Mouse (Mus musculus): Measurements from ENCODE around the gene Sptan1. TPM values are rescaled to one million over a fixed set of nuclear protein-coding genes. Genes with fewer than 3 reads are reported as not detected.

Gene Sptan1
- polyA plus RNA-seq, 1 experiment from 2014 or later: 58.6 TPM

DNA sequence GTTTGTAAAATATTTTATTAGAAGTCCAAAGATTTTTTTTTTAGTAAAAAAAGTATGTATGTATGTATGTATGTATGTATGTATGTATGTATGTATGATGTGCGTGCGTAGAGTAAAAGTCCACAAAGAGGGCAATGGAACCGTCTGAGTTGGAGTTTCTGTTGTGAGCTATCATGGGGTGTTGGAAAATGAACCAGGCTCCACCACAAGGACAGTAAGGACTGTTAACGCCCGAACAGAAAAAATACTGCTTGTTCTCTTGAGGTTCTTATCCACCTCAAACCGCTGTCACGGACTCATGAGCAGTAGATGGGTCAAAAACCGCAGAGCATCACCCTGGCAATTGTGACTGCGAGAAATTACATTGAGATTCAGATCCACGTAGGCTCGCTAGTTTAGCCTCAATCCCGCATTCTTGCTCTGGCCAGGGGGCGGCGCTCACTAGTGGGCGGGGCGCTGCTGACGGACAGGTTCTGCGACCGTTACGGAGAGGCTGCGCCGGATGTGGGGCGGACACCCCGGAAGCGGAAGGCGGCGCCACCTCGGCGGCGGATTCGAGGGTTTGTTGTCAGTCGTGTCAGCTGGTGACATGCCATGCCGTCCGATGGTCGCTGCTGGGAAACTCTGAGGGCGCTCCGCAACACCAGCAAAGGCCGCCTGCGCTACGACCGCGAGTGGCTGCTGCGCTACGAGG is 30.3 kb upstream of the Sptan1 start, which contains the start of gene Gle1:
TSS of gene Gle1 (plus strand) at position 521 of the 694 bp plus-strand sequence.
- peak; percentile 89 for TF ChIP-seq CTCF (IDR thresholded peaks at IDR 0.05; ENCODE audit: low read depth)
- H3K4me1 ChIP-seq (replicated peaks; ENCODE audit: control insufficient read depth, insufficient read depth, low read length): peaks cover 4% of the 10 kb centered on the region
- H3K27me3 ChIP-seq (replicated peaks; ENCODE audit: control insufficient read depth, insufficient read depth, low read length): no peaks in the 10 kb centered on the region
- H3K4me2 ChIP-seq (replicated peaks; ENCODE audit: low read depth): peak within 1 kb of the TSS; percentile 71
- peaks cover 26% of the 10 kb centered on the region for H3K36me3 ChIP-seq (ENCODE audit: control insufficient read depth, insufficient read depth)
- WGBS: 4% methylated on average over 44 of the region's 44 CpGs
- peak; percentile 96 for ATAC-seq
- H3K27ac ChIP-seq (ENCODE audit: low read depth, low read length): peak within 1 kb of the TSS; percentile 47; the same call in 1 of the 2 replicates
- H3K9ac ChIP-seq (ENCODE audit: low read depth, low read length): peak within 1 kb of the TSS; percentile 47
- H3K9me3 ChIP-seq (ENCODE audit: control insufficient read depth): no peaks in the 10 kb centered on the region
- H3K4me3 ChIP-seq (ENCODE audit: low read depth, low read length): peak within 1 kb of the TSS; percentile 63

DNA sequence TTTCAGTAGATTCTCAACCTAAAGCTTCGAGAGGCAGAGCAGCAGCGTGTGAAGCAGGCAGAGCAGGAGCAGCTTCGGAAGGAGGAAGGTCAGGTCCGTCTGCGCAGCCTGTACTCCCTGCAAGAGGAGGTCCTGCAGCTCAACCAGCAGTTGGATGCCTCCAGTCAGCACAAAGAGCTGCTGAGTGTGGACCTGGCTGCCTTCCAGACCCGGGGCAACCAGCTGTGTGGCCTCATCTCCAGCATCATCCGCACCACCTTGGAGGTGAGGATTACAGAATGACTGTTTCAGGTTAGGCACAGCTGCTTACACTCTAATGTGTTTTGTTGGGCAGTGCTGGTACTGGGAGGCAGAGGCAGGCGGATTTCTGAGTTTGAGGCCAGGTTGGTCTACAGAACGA is 25.3 kb upstream of the Sptan1 start:
- Histone ChIP-seq H3K4me1 (replicated peaks; ENCODE audit: control insufficient read depth, insufficient read depth, low read length) (peaks cover 4% of the 10 kb centered on the region), H3K27ac (ENCODE audit: low read depth, low read length) (no peak overlapping the region), H3K9me3 (ENCODE audit: control insufficient read depth) (no peaks in the 10 kb centered on the region), H3K27me3 (replicated peaks; ENCODE audit: control insufficient read depth, insufficient read depth, low read length) (no peaks in the 10 kb centered on the region), H3K4me2 (replicated peaks; ENCODE audit: low read depth) (no peak overlapping the region), H3K9ac (ENCODE audit: low read depth, low read length) (no peak overlapping the region), H3K4me3 (ENCODE audit: low read depth, low read length) (no peak overlapping the region), H3K36me3 (ENCODE audit: control insufficient read depth, insufficient read depth) (peaks cover 56% of the 10 kb centered on the region)
- 93% methylated on average over 9 of the region's 9 CpGs for WGBS
- TF ChIP-seq CTCF (IDR thresholded peaks at IDR 0.05; ENCODE audit: low read depth): no peak
- ATAC-seq: no peak

DNA sequence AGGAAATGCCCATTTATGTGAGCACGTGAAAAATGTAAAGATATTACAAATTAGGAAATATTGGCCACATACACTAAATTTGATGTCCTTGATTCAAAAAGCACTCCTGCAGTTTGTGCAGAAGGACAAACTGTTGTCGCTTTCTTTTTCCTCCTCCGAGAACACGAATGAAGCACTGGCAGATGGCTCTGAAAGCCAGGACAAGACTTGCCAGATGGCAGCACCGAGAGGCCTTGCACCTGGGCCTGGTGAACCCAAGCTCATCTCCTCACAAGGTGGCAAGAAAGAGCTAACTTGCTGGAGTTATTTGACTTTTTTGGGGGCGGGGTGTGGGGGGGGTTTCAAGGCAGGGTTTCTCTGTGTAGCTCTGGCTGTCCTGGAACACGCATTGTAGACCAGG is 24.5 kb upstream of the Sptan1 start:
- Histone ChIP-seq H3K4me2 (replicated peaks; ENCODE audit: low read depth) (no peak overlapping the region), H3K9ac (ENCODE audit: low read depth, low read length) (no peak overlapping the region), H3K27me3 (replicated peaks; ENCODE audit: control insufficient read depth, insufficient read depth, low read length) (no peaks in the 10 kb centered on the region), H3K27ac (ENCODE audit: low read depth, low read length) (no peak overlapping the region), H3K36me3 (ENCODE audit: control insufficient read depth, insufficient read depth) (peaks cover 57% of the 10 kb centered on the region), H3K4me1 (replicated peaks; ENCODE audit: control insufficient read depth, insufficient read depth, low read length) (peaks cover 4% of the 10 kb centered on the region), H3K4me3 (ENCODE audit: low read depth, low read length) (no peak overlapping the region), H3K9me3 (ENCODE audit: control insufficient read depth) (no peaks in the 10 kb centered on the region)
- 94% methylated on average over 7 of the region's 7 CpGs for WGBS
- no peak for TF ChIP-seq CTCF (IDR thresholded peaks at IDR 0.05; ENCODE audit: low read depth)
- ATAC-seq: no peak

DNA sequence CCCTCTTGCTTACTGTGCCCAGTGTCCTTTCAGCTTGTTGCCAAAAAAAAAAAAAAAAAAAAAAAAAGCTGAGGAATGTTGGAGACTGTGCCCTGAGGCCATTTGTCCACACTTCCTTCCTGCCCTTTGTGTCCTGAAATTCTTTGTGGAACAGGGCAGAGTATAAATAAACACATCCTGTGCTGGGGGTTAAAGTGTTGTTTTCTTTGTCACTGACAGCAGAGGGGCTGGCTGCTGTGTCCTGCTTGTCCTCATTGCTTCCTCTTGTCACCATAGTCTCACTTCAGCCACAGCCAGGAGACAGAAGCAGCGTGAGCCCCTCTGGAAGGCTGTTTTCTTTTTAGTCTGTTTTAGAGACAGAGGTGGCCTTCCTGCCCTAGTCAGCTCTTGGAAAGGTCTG is 20.6 kb upstream of the Sptan1 start:
- 50% methylated on average over 1 of the region's 1 CpGs for WGBS
- Histone ChIP-seq H3K9ac (ENCODE audit: low read depth, low read length) (no peak overlapping the region), H3K9me3 (ENCODE audit: control insufficient read depth) (no peaks in the 10 kb centered on the region), H3K27me3 (replicated peaks; ENCODE audit: control insufficient read depth, insufficient read depth, low read length) (no peaks in the 10 kb centered on the region), H3K27ac (ENCODE audit: low read depth, low read length) (peak overlapping the region; percentile 55), H3K36me3 (ENCODE audit: control insufficient read depth, insufficient read depth) (peaks cover 77% of the 10 kb centered on the region), H3K4me2 (replicated peaks; ENCODE audit: low read depth) (no peak overlapping the region), H3K4me3 (ENCODE audit: low read depth, low read length) (no peak overlapping the region), H3K4me1 (replicated peaks; ENCODE audit: control insufficient read depth, insufficient read depth, low read length) (no peaks in the 10 kb centered on the region)
- TF ChIP-seq CTCF (IDR thresholded peaks at IDR 0.05; ENCODE audit: low read depth): no peak
- no peak for ATAC-seq

DNA sequence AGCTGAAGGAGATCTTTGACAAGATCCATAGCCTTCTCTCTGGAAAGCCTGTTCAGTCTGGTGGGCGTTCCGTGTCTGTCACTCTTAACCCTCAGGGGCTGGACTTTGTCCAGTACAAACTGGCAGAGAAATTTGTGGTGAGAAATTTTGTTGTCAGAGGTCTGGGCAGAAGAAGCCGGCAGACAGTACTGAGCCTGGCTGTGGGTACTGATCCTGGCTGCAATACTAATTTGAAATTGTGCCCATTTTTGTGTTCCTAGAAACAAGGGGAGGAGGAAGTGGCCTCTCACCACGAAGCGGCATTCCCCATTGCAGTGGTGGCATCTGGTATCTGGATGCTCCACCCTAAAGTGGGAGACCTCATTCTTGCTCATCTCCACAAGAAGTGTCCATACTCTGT is 16.5 kb upstream of the Sptan1 start:
- WGBS: 91% methylated on average over 5 of the region's 5 CpGs
- no peak overlapping the region for H3K4me3 ChIP-seq (ENCODE audit: low read depth, low read length)
- no peaks in the 10 kb centered on the region for H3K4me1 ChIP-seq (replicated peaks; ENCODE audit: control insufficient read depth, insufficient read depth, low read length)
- no peak for ATAC-seq
- no peaks in the 10 kb centered on the region for H3K9me3 ChIP-seq (ENCODE audit: control insufficient read depth)
- H3K4me2 ChIP-seq (replicated peaks; ENCODE audit: low read depth): no peak overlapping the region
- peaks cover 69% of the 10 kb centered on the region for H3K36me3 ChIP-seq (ENCODE audit: control insufficient read depth, insufficient read depth)
- TF ChIP-seq CTCF (IDR thresholded peaks at IDR 0.05; ENCODE audit: low read depth): no peak
- H3K27ac ChIP-seq (ENCODE audit: low read depth, low read length): no peak overlapping the region
- H3K27me3 ChIP-seq (replicated peaks; ENCODE audit: control insufficient read depth, insufficient read depth, low read length): no peaks in the 10 kb centered on the region
- H3K9ac ChIP-seq (ENCODE audit: low read depth, low read length): no peak overlapping the region

DNA sequence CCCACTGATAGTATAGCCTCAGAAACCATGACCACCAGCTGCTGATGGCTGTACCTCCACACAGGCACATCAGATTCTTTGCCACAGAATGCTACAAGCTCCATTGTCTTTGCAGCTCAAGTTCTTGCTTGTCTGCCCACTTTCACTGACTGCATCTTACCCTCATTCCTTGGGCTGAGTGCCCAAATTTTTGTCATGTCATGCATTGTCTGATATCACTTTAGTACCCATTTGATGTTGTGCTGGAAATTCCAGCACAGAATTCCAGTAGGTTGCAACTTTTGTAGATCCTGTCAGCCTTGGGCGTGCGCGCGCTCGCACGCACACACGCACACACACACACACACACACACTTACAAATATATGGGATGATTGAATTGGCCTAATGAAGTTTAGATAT is 4.1 kb upstream of the Sptan1 start:
- ATAC-seq: no peak
- peaks cover 37% of the 10 kb centered on the region for H3K36me3 ChIP-seq (ENCODE audit: control insufficient read depth, insufficient read depth)
- no peak overlapping the region for H3K27ac ChIP-seq (ENCODE audit: low read depth, low read length)
- H3K9ac ChIP-seq (ENCODE audit: low read depth, low read length): no peak overlapping the region
- peaks cover 8% of the 10 kb centered on the region; the same call in 1 of the 2 replicates for H3K4me1 ChIP-seq (replicated peaks; ENCODE audit: control insufficient read depth, insufficient read depth, low read length)
- no peak overlapping the region for H3K4me3 ChIP-seq (ENCODE audit: low read depth, low read length)
- H3K4me2 ChIP-seq (replicated peaks; ENCODE audit: low read depth): no peak overlapping the region
- no peaks in the 10 kb centered on the region for H3K9me3 ChIP-seq (ENCODE audit: control insufficient read depth)
- WGBS: 98% methylated on average over 7 of the region's 7 CpGs
- H3K27me3 ChIP-seq (replicated peaks; ENCODE audit: control insufficient read depth, insufficient read depth, low read length): no peaks in the 10 kb centered on the region
- no peak for TF ChIP-seq CTCF (IDR thresholded peaks at IDR 0.05; ENCODE audit: low read depth)
